16 mouse cellular contexts compared by ENCODE assay signal in the genomic region with DNA sequence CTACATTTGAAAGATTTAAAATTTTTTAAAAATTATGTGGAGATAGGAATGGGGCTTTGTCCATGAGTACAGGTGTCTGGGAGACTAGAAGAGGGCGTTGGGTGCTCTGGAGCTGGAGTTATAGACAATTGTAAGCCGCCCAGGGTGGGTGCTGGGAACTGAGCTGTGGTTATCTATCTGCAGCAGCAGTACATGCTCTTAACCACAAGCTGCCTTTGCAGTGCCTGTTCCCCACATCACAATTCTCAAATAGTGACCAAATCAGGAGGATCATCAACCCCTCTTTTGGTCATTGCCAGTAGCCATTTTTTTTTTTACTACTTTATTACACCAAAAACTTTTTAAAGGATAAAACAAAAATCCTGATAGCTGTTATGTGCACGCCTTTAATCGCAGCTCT. TPM values are rescaled to one million over a fixed set of nuclear protein-coding genes. Genes with fewer than 3 reads are reported as not detected.
A peak's percentile ranks its signal among the peaks of the same experiment; 100 is the strongest.
DNase-seq lines count a peak whose midpoint lies in the region; ATAC-seq and TF ChIP-seq lines count a peak whose summit lies in the region.
"Had no signal": no experiment of that assay in that cellular context is flagged by ENCODE, and none has a peak within 500 bp of the region (broad histone marks: within the 10 kb centered on the region; RNA-seq: fewer than 3 reads in every experiment).

No protein-coding gene starts in this region.

- peaks cover 8% of the 10 kb centered on the region for H3K4me1 ChIP-seq in liver, embryonic 13.5 days (replicated peaks)
- no peaks in the 10 kb centered on the region for H3K4me1 ChIP-seq in stomach, postnatal 0 days (replicated peaks; ENCODE audit: control insufficient read depth, insufficient read depth)
- H3K4me1 ChIP-seq: heart, embryonic 12.5 days; midbrain, embryonic 12.5 days; neural tube, embryonic 12.5 days had no signal

- 51% methylated on average over 4 of the region's 4 CpGs for WGBS in liver, embryonic 13.5 days (ENCODE audit: insufficient replicate concordance)
- 93% methylated on average over 4 of the region's 4 CpGs for WGBS in stomach, postnatal 0 days

- no peak overlapping the region; the same call in 1 of the 2 replicates for H3K27ac ChIP-seq in liver, embryonic 13.5 days
- no peak overlapping the region for H3K27ac ChIP-seq in stomach, postnatal 0 days (replicated peaks)
- H3K27ac ChIP-seq: heart, adult 2 months; hindbrain, embryonic 14.5 days; midbrain, embryonic 12.5 days; neural tube, embryonic 12.5 days had no signal

- no peaks in the 10 kb centered on the region for H3K9me3 ChIP-seq in liver, embryonic 13.5 days (replicated peaks)
- no peaks in the 10 kb centered on the region for H3K9me3 ChIP-seq in stomach, postnatal 0 days (ENCODE audit: control insufficient read depth, low read length)
- H3K9me3 ChIP-seq: heart, embryonic 12.5 days; midbrain, embryonic 12.5 days; neural tube, embryonic 12.5 days had no signal

- H3K9ac ChIP-seq in liver, embryonic 13.5 days = no peak overlapping the region
- no peak overlapping the region for H3K9ac ChIP-seq in stomach, postnatal 0 days (ENCODE audit: low read length)
- H3K9ac ChIP-seq: heart, embryonic 12.5 days; hindbrain, embryonic 14.5 days; lung, embryonic 14.5 days; midbrain, embryonic 12.5 days; neural tube, embryonic 12.5 days had no signal

- intact Hi-C loops in left cerebral cortex, postnatal 25 days (cut with DNase I) = no loop called here

- no peak for TF ChIP-seq EP300 in stomach, postnatal 0 days (optimal IDR thresholded peaks at IDR 0.05)

- peak; percentile 49 for DNase-seq in 416B (ENCODE audit: low read depth)
- DNase-seq in c-Kit-positive CD71-positive TER-119-positive erythroid progenitor cells, embryonic 14.5 days (ENCODE audit: low spot score) = peak; percentile 41
- peak; percentile 25 for DNase-seq in liver, embryonic 13.5 days
- DNase-seq in stomach, postnatal 0 days (ENCODE audit: low spot score) = no peak
- DNase-seq in left cerebral cortex, postnatal 25 days (ENCODE audit: low spot score in 2 of 2) = no peak

- H3K27me3 ChIP-seq in liver, embryonic 13.5 days = no peaks in the 10 kb centered on the region
- H3K27me3 ChIP-seq in stomach, postnatal 0 days (ENCODE audit: control insufficient read depth, insufficient read depth, low read length) = no peaks in the 10 kb centered on the region
- H3K27me3 ChIP-seq: heart, embryonic 12.5 days; midbrain, embryonic 12.5 days; neural tube, embryonic 12.5 days had no signal

- ATAC-seq in liver, embryonic 13.5 days (ENCODE audit: low read depth) = peak; percentile 89
- peak; percentile 97 for ATAC-seq in megakaryocyte progenitor cell, adult 5-6 weeks (replicated peaks; ENCODE audit: poor library complexity)
- no peak for ATAC-seq in stomach, postnatal 0 days (ENCODE audit: low FRiP score, low TSS enrichment)
- no peak for ATAC-seq in megakaryocyte, adult 5-6 weeks (ENCODE audit: poor library complexity, severe bottlenecking)
- ATAC-seq: forebrain, embryonic 16.5 days had no signal

- peaks cover 63% of the 10 kb centered on the region for H3K36me3 ChIP-seq in liver, embryonic 13.5 days
- H3K36me3 ChIP-seq in stomach, postnatal 0 days (ENCODE audit: control insufficient read depth, insufficient read depth, low read length) = peaks cover 29% of the 10 kb centered on the region

- no peak for TF ChIP-seq CTCF in stomach, postnatal 0 days (IDR thresholded peaks at IDR 0.05; ENCODE audit: low read depth)

- no peak overlapping the region for H3K4me2 ChIP-seq in liver, embryonic 13.5 days
- no peak overlapping the region for H3K4me2 ChIP-seq in stomach, postnatal 0 days (replicated peaks; ENCODE audit: low read depth)
- H3K4me2 ChIP-seq: heart, embryonic 12.5 days; hindbrain, embryonic 14.5 days; lung, embryonic 14.5 days; midbrain, embryonic 12.5 days; neural tube, embryonic 12.5 days had no signal

- no peak overlapping the region for H3K4me3 ChIP-seq in liver, embryonic 13.5 days (replicated peaks)
- H3K4me3 ChIP-seq in stomach, postnatal 0 days (ENCODE audit: low read depth, low read length) = no peak overlapping the region
- H3K4me3 ChIP-seq: erythroblast, embryonic 14.5 days; heart, adult 2 months; heart, embryonic 12.5 days; midbrain, embryonic 12.5 days; myocyte; neural tube, embryonic 12.5 days had no signal

RNA-seq across cellular contexts. Expression of gene Capn7, which starts 28.2 kb away (rescaled TPM):
- polyA plus RNA-seq in liver, embryonic 13.5 days (2015; fragmentation: Nextera tagmentation; extraction: Ambion mirVana) = 18.1 and 21.9 TPM in 2 replicates
- 56.8 and 59.6 TPM in 2 replicates for total RNA-seq in megakaryocyte progenitor cell, adult 5-6 weeks (2015)
- total RNA-seq in megakaryocyte progenitor cell, adult 5-6 weeks (2017) = 52.7 and 62.3 TPM in 2 replicates
- polyA plus RNA-seq in stomach, postnatal 0 days (2015; fragmentation: Nextera tagmentation; extraction: Ambion mirVana) = 24.8 and 26.8 TPM in 2 replicates
- 10 to 100 TPM; 35.6 to 37.2 TPM for total RNA-seq in left cerebral cortex, postnatal 25 days (2021)
- 45.3 and 48.0 TPM in 2 replicates for total RNA-seq in megakaryocyte, adult 5-6 weeks (2015)
- 51.3 and 56.5 TPM in 2 replicates for total RNA-seq in megakaryocyte, adult 5-6 weeks (2017)

RNA-seq across cellular contexts. Expression of gene Dnah1, which starts 40.9 kb away (rescaled TPM):
- 0.15 and 0.28 TPM in 2 replicates for polyA plus RNA-seq in liver, embryonic 13.5 days (2015; fragmentation: Nextera tagmentation; extraction: Ambion mirVana)
- total RNA-seq in megakaryocyte progenitor cell, adult 5-6 weeks (2015) = 0.12 and 0.27 TPM in 2 replicates
- total RNA-seq in megakaryocyte progenitor cell, adult 5-6 weeks (2017) = 0.04 and 0.07 TPM in 2 replicates
- polyA plus RNA-seq in stomach, postnatal 0 days (2015; fragmentation: Nextera tagmentation; extraction: Ambion mirVana) = 0.74 and 0.81 TPM in 2 replicates
- 1 to 10 TPM; 4.1 to 4.7 TPM for total RNA-seq in left cerebral cortex, postnatal 25 days (2021)
- total RNA-seq in megakaryocyte, adult 5-6 weeks (2015) = 0.05 TPM in 1 of 2 replicates, not detected in the other
- total RNA-seq in megakaryocyte, adult 5-6 weeks (2017) = under 0.01 TPM in 1 of 2 replicates, not detected in the other
- polyA plus RNA-seq: erythroblast, embryonic 14.5 days had no signal

Comparison
In these comparisons a context has a peak if more than half of its experiments do, and no peak if none do; other contexts are left out.
1. DNase-seq: peak in 416B (single experiment), c-Kit-positive CD71-positive TER-119-positive erythroid progenitor cells, embryonic 14.5 days (single experiment) and liver, embryonic 13.5 days (single experiment); none in stomach, postnatal 0 days (single experiment) and left cerebral cortex, postnatal 25 days (0 of 2).
2. ATAC-seq: peak in liver, embryonic 13.5 days (single experiment) and megakaryocyte progenitor cell, adult 5-6 weeks (single experiment); none in stomach, postnatal 0 days (single experiment) and megakaryocyte, adult 5-6 weeks (single experiment).
3. RNA of gene Dnah1, which starts 40.9 kb away (total RNA-seq): 4.1 to 4.7 TPM in left cerebral cortex, postnatal 25 days; 0.04 to 0.27 TPM in megakaryocyte progenitor cell, adult 5-6 weeks and under 0.01 to 0.05 TPM in megakaryocyte, adult 5-6 weeks; every median in the first group is over 4 times any median in the second.